Mouse (Mus musculus) liver, embryonic 14.5 days (tissue): ENCODE results near the gene Gm8978.
"Not testable (repeated sequence)": the region's sequence is repeated elsewhere in the genome, so short reads cannot be mapped to it uniquely, and the experiment has no call there.

Experiments used
- CTCF ChIP-seq: IDR thresholded peaks from 2 replicates; pipeline ENCODE4 v1.5.1; 2016; ENCODE audit warnings: antibody characterized with exemption, low read depth, control low read depth
- EP300 ChIP-seq: IDR thresholded peaks from 2 replicates; pipeline ENCODE4 v1.6.1; 2016; ENCODE audit warnings: antibody characterized with exemption, low read depth

- TF ChIP-seq CTCF, EP300: not testable (repeated sequence)
Measured at GRCm38 (mm10) chr19:33568551-33568950, 56.5 kb downstream of the Gm8978 start.
